Mouse (Mus musculus): ENCODE measurements around the gene Morc3.

- TF ChIP-seq CTCF (IDR thresholded peaks at IDR 0.05; ENCODE audit: low read depth) (no peak), EP300 (IDR thresholded peaks at IDR 0.05; ENCODE audit: low read depth) (no peak)
Measured at GRCm38 (mm10) chr16:93832451-93833276, 743 bp downstream of the Morc3 start.

Data from liver, embryonic 14.5 days (tissue).